In the genomic region with DNA sequence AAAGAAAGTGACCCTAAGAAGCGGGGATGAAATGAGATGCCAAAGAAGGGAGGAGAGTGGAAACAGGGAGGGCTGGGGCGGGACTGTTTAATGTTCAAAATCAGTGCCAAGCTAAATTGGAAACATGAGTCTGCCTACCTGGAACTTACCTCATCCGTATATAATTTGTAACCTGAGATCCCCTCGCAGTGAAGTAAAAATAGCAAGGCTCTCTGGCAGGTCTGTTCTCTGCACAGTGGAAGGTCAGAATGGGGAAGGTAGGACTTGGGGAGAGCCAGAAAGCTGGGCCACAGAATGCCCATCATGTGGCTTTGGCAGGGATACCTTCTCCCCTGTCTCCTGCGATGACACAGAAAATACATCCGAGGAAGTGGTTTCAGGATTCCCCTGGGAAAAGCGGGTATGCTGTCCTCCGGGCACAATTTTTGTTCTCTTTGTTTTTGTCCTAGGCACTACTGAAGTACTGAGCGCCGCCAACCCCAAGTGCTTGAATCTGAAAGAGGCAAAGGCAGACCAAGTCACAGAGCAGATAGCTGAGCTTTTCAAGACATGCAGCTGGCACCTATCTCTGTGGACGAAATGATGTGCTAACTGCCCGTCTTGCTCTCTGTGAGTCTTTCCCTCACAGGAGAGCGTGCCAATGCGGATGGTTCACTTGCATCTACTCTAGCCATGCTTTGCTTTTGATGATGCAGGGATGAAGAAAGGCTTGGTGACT, we compare ENCODE assay signal across 11 mouse cellular contexts.
DNase-seq lines count a peak whose midpoint lies in the region; ATAC-seq and TF ChIP-seq lines count a peak whose summit lies in the region.
"Had no signal": no experiment of that assay in that cellular context is flagged by ENCODE, and none has a peak within 500 bp of the region (broad histone marks: within the 10 kb centered on the region; RNA-seq: fewer than 3 reads in every experiment).

No protein-coding gene starts in this region.

- no peak overlapping the region for H3K4me3 ChIP-seq in intestine, embryonic 14.5 days (ENCODE audit: low read depth, low read length)
- H3K4me3 ChIP-seq in intestine, postnatal 0 days (ENCODE audit: low read depth, low read length), result no peak overlapping the region
- H3K4me3 ChIP-seq in heart, adult 2 months, result peak overlapping the region; percentile 32
- H3K4me3 ChIP-seq in kidney, embryonic 16.5 days (ENCODE audit: low read length), result no peak overlapping the region
- no peak overlapping the region for H3K4me3 ChIP-seq in stomach, postnatal 0 days (ENCODE audit: low read depth, low read length)

- no peak overlapping the region for H3K9ac ChIP-seq in intestine, embryonic 14.5 days (ENCODE audit: low read length)
- no peak overlapping the region for H3K9ac ChIP-seq in intestine, postnatal 0 days (ENCODE audit: low read depth, low read length)
- H3K9ac ChIP-seq in heart, adult 2 months (ENCODE audit: low read depth, low read length), result peak overlapping the region; percentile 44
- H3K9ac ChIP-seq in kidney, embryonic 16.5 days (replicated peaks; ENCODE audit: low read length), result no peak overlapping the region
- no peak overlapping the region for H3K9ac ChIP-seq in stomach, postnatal 0 days (ENCODE audit: low read length)
- H3K9ac ChIP-seq: liver, embryonic 14.5 days had no signal

- TF ChIP-seq POLR2A in heart, adult 2 months (IDR thresholded peaks at IDR 0.05; ENCODE audit: insufficient read depth, low read depth, low read length), result peak; percentile 48; the same call in 1 of the 2 replicates

- H3K27me3 ChIP-seq in intestine, embryonic 14.5 days (replicated peaks; ENCODE audit: control insufficient read depth, insufficient read depth, low read length), result no peaks in the 10 kb centered on the region
- no peaks in the 10 kb centered on the region for H3K27me3 ChIP-seq in intestine, postnatal 0 days (replicated peaks; ENCODE audit: control insufficient read depth, insufficient read depth, low read length)
- no peaks in the 10 kb centered on the region for H3K27me3 ChIP-seq in heart, adult 2 months (ENCODE audit: control insufficient read depth, insufficient read depth, low read length)
- no peaks in the 10 kb centered on the region for H3K27me3 ChIP-seq in kidney, embryonic 16.5 days (ENCODE audit: insufficient read depth, low read length)
- no peaks in the 10 kb centered on the region for H3K27me3 ChIP-seq in stomach, postnatal 0 days (ENCODE audit: control insufficient read depth, insufficient read depth, low read length)
- H3K27me3 ChIP-seq: CH12.LX had no signal

- no peak for TF ChIP-seq CTCF in intestine, postnatal 0 days (IDR thresholded peaks at IDR 0.05; ENCODE audit: low read depth)
- TF ChIP-seq CTCF in heart, adult 2 months (IDR thresholded peaks at IDR 0.05), result no peak
- TF ChIP-seq CTCF in stomach, postnatal 0 days (IDR thresholded peaks at IDR 0.05; ENCODE audit: low read depth), result no peak

- H3K4me2 ChIP-seq in intestine, embryonic 14.5 days (ENCODE audit: low read length), result no peak overlapping the region
- H3K4me2 ChIP-seq in intestine, postnatal 0 days (replicated peaks; ENCODE audit: low read depth), result no peak overlapping the region
- H3K4me2 ChIP-seq in kidney, embryonic 16.5 days (replicated peaks; ENCODE audit: low read depth, low read length), result peak overlapping the region; percentile 39
- peak overlapping the region; percentile 36; the same call in 1 of the 2 replicates for H3K4me2 ChIP-seq in stomach, postnatal 0 days (replicated peaks; ENCODE audit: low read depth)

- no peak for ATAC-seq in intestine, embryonic 14.5 days (replicated peaks; ENCODE audit: low FRiP score, low TSS enrichment, low read depth)
- no peak for ATAC-seq in intestine, postnatal 0 days
- peak; percentile 70; the same call in 1 of the 2 replicates for ATAC-seq in kidney, embryonic 16.5 days (ENCODE audit: low FRiP score, low TSS enrichment)
- peak; percentile 32; the same call in 1 of the 2 replicates for ATAC-seq in stomach, postnatal 0 days (ENCODE audit: low FRiP score, low TSS enrichment)

- peak; percentile 30; the same call in 1 of the 2 replicates for TF ChIP-seq EP300 in heart, adult 2 months (IDR thresholded peaks at IDR 0.05; ENCODE audit: insufficient read depth, low read depth, low read length)
- TF ChIP-seq EP300 in stomach, postnatal 0 days (optimal IDR thresholded peaks at IDR 0.05), result no peak

- 67% methylated on average over 14 of the region's 14 CpGs for WGBS in intestine, embryonic 14.5 days
- 68% methylated on average over 14 of the region's 14 CpGs for WGBS in intestine, postnatal 0 days
- 41% methylated on average over 14 of the region's 14 CpGs for WGBS in heart, adult 2 months
- 65% methylated on average over 14 of the region's 14 CpGs for WGBS in kidney, embryonic 16.5 days
- 62% methylated on average over 14 of the region's 14 CpGs for WGBS in stomach, postnatal 0 days

- DNase-seq in intestine, embryonic 14.5 days (ENCODE audit: low spot score), result peak; percentile 51
- peak; percentile 51 to 71 for DNase-seq in heart, adult 2 months
- DNase-seq in stomach, postnatal 0 days (ENCODE audit: low spot score), result peak; percentile 26
- DNase-seq in left cerebral cortex, postnatal 25 days (ENCODE audit: low spot score in 2 of 2), result no peak
- no peak for DNase-seq in neural tube, embryonic 10.5 days (ENCODE audit: extremely low spot score, low spot score)
- no peak for DNase-seq in spleen, postnatal 4 days (ENCODE audit: low spot score in 2 of 2)
- DNase-seq: adrenal gland, postnatal 14 days had no signal

- H3K9me3 ChIP-seq in intestine, embryonic 14.5 days (ENCODE audit: control insufficient read depth, low read length), result no peaks in the 10 kb centered on the region
- no peaks in the 10 kb centered on the region for H3K9me3 ChIP-seq in intestine, postnatal 0 days (ENCODE audit: control insufficient read depth)
- H3K9me3 ChIP-seq in kidney, embryonic 16.5 days (ENCODE audit: low read length), result no peaks in the 10 kb centered on the region
- H3K9me3 ChIP-seq in stomach, postnatal 0 days (ENCODE audit: control insufficient read depth, low read length), result no peaks in the 10 kb centered on the region

- intact Hi-C loops in heart, adult 2 months (cut with DNase I), result loop anchor here (5.0 to 10.0 kb wide), 3 partner anchors 67 to 477 kb away; no protein-coding TSS in a partner anchor
- intact Hi-C loops in left cerebral cortex, postnatal 25 days (cut with DNase I), result no loop called here

- no peak overlapping the region for H3K27ac ChIP-seq in intestine, embryonic 14.5 days (ENCODE audit: low read depth)
- no peak overlapping the region for H3K27ac ChIP-seq in intestine, postnatal 0 days (ENCODE audit: low read depth, low read length)
- H3K27ac ChIP-seq in heart, adult 2 months, result peak overlapping the region; percentile 81
- H3K27ac ChIP-seq in kidney, embryonic 16.5 days (ENCODE audit: low read length), result no peak overlapping the region
- H3K27ac ChIP-seq in stomach, postnatal 0 days (replicated peaks), result no peak overlapping the region
- H3K27ac ChIP-seq: liver, embryonic 14.5 days had no signal

- no peaks in the 10 kb centered on the region for H3K79me2 ChIP-seq in heart, adult 2 months (replicated peaks; ENCODE audit: control insufficient read depth, insufficient read depth, low read length)

- H3K36me3 ChIP-seq in intestine, embryonic 14.5 days (ENCODE audit: control insufficient read depth, insufficient read depth, low read length), result no peaks in the 10 kb centered on the region
- no peaks in the 10 kb centered on the region for H3K36me3 ChIP-seq in intestine, postnatal 0 days (ENCODE audit: control insufficient read depth, insufficient read depth)
- no peaks in the 10 kb centered on the region for H3K36me3 ChIP-seq in heart, adult 2 months (ENCODE audit: control insufficient read depth, insufficient read depth, low read length)
- no peaks in the 10 kb centered on the region for H3K36me3 ChIP-seq in kidney, embryonic 16.5 days (ENCODE audit: insufficient read depth, low read length)
- no peaks in the 10 kb centered on the region for H3K36me3 ChIP-seq in stomach, postnatal 0 days (ENCODE audit: control insufficient read depth, insufficient read depth, low read length)

- no peaks in the 10 kb centered on the region for H3K4me1 ChIP-seq in intestine, embryonic 14.5 days (replicated peaks; ENCODE audit: control insufficient read depth, insufficient read depth, low read length)
- no peaks in the 10 kb centered on the region for H3K4me1 ChIP-seq in intestine, postnatal 0 days (replicated peaks; ENCODE audit: control insufficient read depth, insufficient read depth, low read length)
- H3K4me1 ChIP-seq in heart, adult 2 months (ENCODE audit: control insufficient read depth, insufficient read depth, low read length), result no peaks in the 10 kb centered on the region; the same call in none of the 2 replicates
- H3K4me1 ChIP-seq in kidney, embryonic 16.5 days (ENCODE audit: insufficient read depth, low read length), result no peaks in the 10 kb centered on the region
- no peaks in the 10 kb centered on the region for H3K4me1 ChIP-seq in stomach, postnatal 0 days (replicated peaks; ENCODE audit: control insufficient read depth, insufficient read depth)

Comparison
In these comparisons a context has a peak if more than half of its experiments do, and no peak if none do; other contexts are left out.
1. ATAC-seq: peak in kidney, embryonic 16.5 days (single experiment) and stomach, postnatal 0 days (single experiment); none in intestine, embryonic 14.5 days (single experiment) and intestine, postnatal 0 days (single experiment).
2. DNase-seq: peak in intestine, embryonic 14.5 days (single experiment), heart, adult 2 months (2 of 2) and stomach, postnatal 0 days (single experiment); none in left cerebral cortex, postnatal 25 days (0 of 2), neural tube, embryonic 10.5 days (single experiment) and spleen, postnatal 4 days (0 of 2).
3. H3K4me2 ChIP-seq: peak in kidney, embryonic 16.5 days (single experiment) and stomach, postnatal 0 days (single experiment); none in intestine, embryonic 14.5 days (single experiment) and intestine, postnatal 0 days (single experiment).